Mouse (Mus musculus): ENCODE measurements around the gene Gm28048. TPM values are rescaled to one million over a fixed set of nuclear protein-coding genes. Genes with fewer than 3 reads are reported as not detected.

Gm28048 gene
- polyA plus RNA-seq, 1 experiment from 2014 or later, result 15.8 TPM

GRCm38 (mm10) chr11:22911831-22912230 lies 70.1 kb downstream of the Gm28048 start:
- no peaks in the 10 kb centered on the region for H3K27me3 ChIP-seq (replicated peaks; ENCODE audit: control insufficient read depth, insufficient read depth, low read length)
- no peak for TF ChIP-seq CTCF (IDR thresholded peaks at IDR 0.05; ENCODE audit: low read depth)
- no peak for ATAC-seq
- WGBS, result 94% methylated on average over 7 of the region's 7 CpGs
- H3K9ac ChIP-seq (ENCODE audit: low read depth, low read length), result no peak overlapping the region
- no peaks in the 10 kb centered on the region for H3K36me3 ChIP-seq (ENCODE audit: control insufficient read depth, insufficient read depth)
- H3K27ac ChIP-seq (ENCODE audit: low read depth, low read length), result no peak overlapping the region
- H3K4me3 ChIP-seq (ENCODE audit: low read depth, low read length), result no peak overlapping the region
- H3K4me1 ChIP-seq (replicated peaks; ENCODE audit: control insufficient read depth, insufficient read depth, low read length), result no peaks in the 10 kb centered on the region
- no peaks in the 10 kb centered on the region for H3K9me3 ChIP-seq (ENCODE audit: control insufficient read depth)
- H3K4me2 ChIP-seq (replicated peaks; ENCODE audit: low read depth), result no peak overlapping the region

- Histone ChIP-seq H3K4me1 (replicated peaks; ENCODE audit: control insufficient read depth, insufficient read depth, low read length) (no peaks in the 10 kb centered on the region), H3K4me2 (replicated peaks; ENCODE audit: low read depth) (no peak overlapping the region), H3K36me3 (ENCODE audit: control insufficient read depth, insufficient read depth) (no peaks in the 10 kb centered on the region), H3K4me3 (ENCODE audit: low read depth, low read length) (no peak overlapping the region), H3K9me3 (ENCODE audit: control insufficient read depth) (no peaks in the 10 kb centered on the region), H3K27me3 (replicated peaks; ENCODE audit: control insufficient read depth, insufficient read depth, low read length) (no peaks in the 10 kb centered on the region), H3K27ac (ENCODE audit: low read depth, low read length) (0 out of 2 replicates have a peak overlapping the region, but pooled peaks have one; percentile 16), H3K9ac (ENCODE audit: low read depth, low read length) (no peak overlapping the region)
- no peak for TF ChIP-seq CTCF (IDR thresholded peaks at IDR 0.05; ENCODE audit: low read depth)
- ATAC-seq, result peak; percentile 72
These were observed 75.4 kb downstream of the Gm28048 start for GRCm38 (mm10) chr11:22906453-22906865.

GRCm38 (mm10) chr11:22902923-22903322 lies 79.0 kb downstream of the Gm28048 start:
- no peak overlapping the region for H3K4me3 ChIP-seq (ENCODE audit: low read depth, low read length)
- TF ChIP-seq CTCF (IDR thresholded peaks at IDR 0.05; ENCODE audit: low read depth), result no peak
- WGBS, result 50% methylated on average over 2 of the region's 2 CpGs
- no peaks in the 10 kb centered on the region for H3K27me3 ChIP-seq (replicated peaks; ENCODE audit: control insufficient read depth, insufficient read depth, low read length)
- H3K4me2 ChIP-seq (replicated peaks; ENCODE audit: low read depth), result no peak overlapping the region
- no peak for ATAC-seq
- no peaks in the 10 kb centered on the region for H3K9me3 ChIP-seq (ENCODE audit: control insufficient read depth)
- H3K9ac ChIP-seq (ENCODE audit: low read depth, low read length), result no peak overlapping the region
- no peak overlapping the region for H3K27ac ChIP-seq (ENCODE audit: low read depth, low read length)
- 0 out of 2 replicates have a peak, but pooled peaks cover 4% of the 10 kb centered on the region for H3K36me3 ChIP-seq (ENCODE audit: control insufficient read depth, insufficient read depth)
- no peaks in the 10 kb centered on the region for H3K4me1 ChIP-seq (replicated peaks; ENCODE audit: control insufficient read depth, insufficient read depth, low read length)

GRCm38 (mm10) chr11:22900041-22900440 lies 81.8 kb downstream of the Gm28048 start:
- Histone ChIP-seq H3K9me3 (ENCODE audit: control insufficient read depth) (no peaks in the 10 kb centered on the region), H3K36me3 (ENCODE audit: control insufficient read depth, insufficient read depth) (0 out of 2 replicates have a peak, but pooled peaks cover 6% of the 10 kb centered on the region), H3K4me1 (replicated peaks; ENCODE audit: control insufficient read depth, insufficient read depth, low read length) (no peaks in the 10 kb centered on the region), H3K4me3 (ENCODE audit: low read depth, low read length) (no peak overlapping the region), H3K4me2 (replicated peaks; ENCODE audit: low read depth) (no peak overlapping the region), H3K27me3 (replicated peaks; ENCODE audit: control insufficient read depth, insufficient read depth, low read length) (no peaks in the 10 kb centered on the region), H3K9ac (ENCODE audit: low read depth, low read length) (no peak overlapping the region), H3K27ac (ENCODE audit: low read depth, low read length) (no peak overlapping the region)
- WGBS, result 67% methylated on average over 3 of the region's 3 CpGs
- no peak for ATAC-seq
- TF ChIP-seq CTCF (IDR thresholded peaks at IDR 0.05; ENCODE audit: low read depth), result no peak

GRCm38 (mm10) chr11:22897642-22898041 lies 84.2 kb downstream of the Gm28048 start:
- no peak for ATAC-seq
- no peaks in the 10 kb centered on the region for H3K9me3 ChIP-seq (ENCODE audit: control insufficient read depth)
- H3K27me3 ChIP-seq (replicated peaks; ENCODE audit: control insufficient read depth, insufficient read depth, low read length), result no peaks in the 10 kb centered on the region
- 0 out of 2 replicates have a peak, but pooled peaks cover 6% of the 10 kb centered on the region for H3K36me3 ChIP-seq (ENCODE audit: control insufficient read depth, insufficient read depth)
- H3K4me2 ChIP-seq (replicated peaks; ENCODE audit: low read depth), result no peak overlapping the region
- no peak overlapping the region for H3K4me3 ChIP-seq (ENCODE audit: low read depth, low read length)
- H3K27ac ChIP-seq (ENCODE audit: low read depth, low read length), result no peak overlapping the region
- H3K4me1 ChIP-seq (replicated peaks; ENCODE audit: control insufficient read depth, insufficient read depth, low read length), result no peaks in the 10 kb centered on the region
- TF ChIP-seq CTCF (IDR thresholded peaks at IDR 0.05; ENCODE audit: low read depth), result no peak
- 87% methylated on average over 4 of the region's 4 CpGs for WGBS
- no peak overlapping the region for H3K9ac ChIP-seq (ENCODE audit: low read depth, low read length)

GRCm38 (mm10) chr11:22897127-22897526 lies 84.8 kb downstream of the Gm28048 start:
- WGBS, result 88% methylated on average over 4 of the region's 4 CpGs
- no peak overlapping the region for H3K9ac ChIP-seq (ENCODE audit: low read depth, low read length)
- H3K4me3 ChIP-seq (ENCODE audit: low read depth, low read length), result no peak overlapping the region
- H3K27ac ChIP-seq (ENCODE audit: low read depth, low read length), result no peak overlapping the region
- H3K36me3 ChIP-seq (ENCODE audit: control insufficient read depth, insufficient read depth), result 0 out of 2 replicates have a peak, but pooled peaks cover 6% of the 10 kb centered on the region
- H3K27me3 ChIP-seq (replicated peaks; ENCODE audit: control insufficient read depth, insufficient read depth, low read length), result no peaks in the 10 kb centered on the region
- no peak overlapping the region for H3K4me2 ChIP-seq (replicated peaks; ENCODE audit: low read depth)
- no peak for TF ChIP-seq CTCF (IDR thresholded peaks at IDR 0.05; ENCODE audit: low read depth)
- H3K4me1 ChIP-seq (replicated peaks; ENCODE audit: control insufficient read depth, insufficient read depth, low read length), result no peaks in the 10 kb centered on the region
- no peak for ATAC-seq
- H3K9me3 ChIP-seq (ENCODE audit: control insufficient read depth), result no peaks in the 10 kb centered on the region

GRCm38 (mm10) chr11:22893075-22893474 lies 88.8 kb downstream of the Gm28048 start:
- no peak for TF ChIP-seq CTCF (IDR thresholded peaks at IDR 0.05; ENCODE audit: low read depth)
- Histone ChIP-seq H3K27me3 (replicated peaks; ENCODE audit: control insufficient read depth, insufficient read depth, low read length) (no peaks in the 10 kb centered on the region), H3K9me3 (ENCODE audit: control insufficient read depth) (no peaks in the 10 kb centered on the region), H3K9ac (ENCODE audit: low read depth, low read length) (no peak overlapping the region), H3K4me3 (ENCODE audit: low read depth, low read length) (no peak overlapping the region), H3K4me2 (replicated peaks; ENCODE audit: low read depth) (no peak overlapping the region), H3K36me3 (ENCODE audit: control insufficient read depth, insufficient read depth) (0 out of 2 replicates have a peak, but pooled peaks cover 3% of the 10 kb centered on the region), H3K27ac (ENCODE audit: low read depth, low read length) (no peak overlapping the region), H3K4me1 (replicated peaks; ENCODE audit: control insufficient read depth, insufficient read depth, low read length) (0 out of 2 replicates have a peak, but pooled peaks cover 8% of the 10 kb centered on the region)
- no peak for ATAC-seq
- WGBS, result 63% methylated on average over 3 of the region's 3 CpGs

Data from intestine, postnatal 0 days (tissue).